Mouse (Mus musculus) layer of hippocampus, adult 9-10 months (tissue): ENCODE measurements around the gene Ankra2.

Experiments used
- DNase-seq: peaks from one replicate; pipeline ENCODE4 v3.0.0; 2022; ENCODE audit warnings: low spot score

Ankra2 gene

GRCm38 (mm10) chr13:98296072-98296471, 33.2 kb downstream of the Ankra2 start:
- DNase-seq = no peak

GRCm38 (mm10) chr13:98297883-98298482, 35.1 kb downstream of the Ankra2 start:
- DNase-seq = no peak

DNA sequence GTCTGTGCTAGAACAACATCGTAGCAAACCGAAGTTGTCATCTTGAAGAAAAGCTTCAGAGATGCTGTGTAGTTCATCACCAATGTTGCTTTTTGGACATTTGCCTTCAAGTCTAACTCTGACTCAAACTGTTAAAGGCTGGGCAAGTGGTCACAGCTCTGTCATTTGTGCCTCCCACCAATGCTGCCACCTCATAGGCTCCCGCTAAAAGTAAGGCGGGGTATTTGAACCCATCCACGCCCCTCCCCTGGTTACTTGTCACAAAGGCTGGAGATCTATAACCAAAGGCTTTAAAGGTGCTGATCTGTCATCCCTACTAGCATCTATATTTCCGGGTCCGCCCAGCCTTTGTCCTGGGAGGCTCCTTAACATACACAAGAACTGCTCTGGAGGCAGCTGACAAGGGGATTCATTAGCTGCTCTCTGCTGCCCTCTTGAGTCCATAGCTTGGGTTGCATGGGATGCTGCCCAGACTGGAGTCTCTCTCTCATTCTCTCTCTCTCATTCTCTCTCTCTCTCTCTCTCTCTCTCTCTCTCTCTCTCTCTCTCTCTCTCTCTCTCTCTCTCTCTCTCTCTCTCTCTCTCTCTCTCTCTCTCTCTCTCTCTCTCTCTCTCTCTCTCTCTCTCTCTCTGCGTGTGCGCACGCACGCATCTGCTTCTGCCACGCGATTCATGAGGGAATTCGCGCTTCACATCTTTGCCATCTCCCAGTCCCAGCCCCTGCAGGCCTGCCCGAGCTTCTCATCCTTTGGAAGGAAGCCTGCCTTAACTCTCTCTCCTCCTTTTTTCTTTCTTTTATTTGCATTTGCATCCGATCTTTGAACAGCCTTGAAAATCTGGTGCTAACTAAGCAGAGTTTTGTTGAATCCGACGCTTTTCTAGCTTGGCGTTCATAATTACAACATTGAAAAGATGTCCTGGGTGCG, 36.2 kb downstream of the Ankra2 start:
- peak; percentile 78 for DNase-seq

DNA sequence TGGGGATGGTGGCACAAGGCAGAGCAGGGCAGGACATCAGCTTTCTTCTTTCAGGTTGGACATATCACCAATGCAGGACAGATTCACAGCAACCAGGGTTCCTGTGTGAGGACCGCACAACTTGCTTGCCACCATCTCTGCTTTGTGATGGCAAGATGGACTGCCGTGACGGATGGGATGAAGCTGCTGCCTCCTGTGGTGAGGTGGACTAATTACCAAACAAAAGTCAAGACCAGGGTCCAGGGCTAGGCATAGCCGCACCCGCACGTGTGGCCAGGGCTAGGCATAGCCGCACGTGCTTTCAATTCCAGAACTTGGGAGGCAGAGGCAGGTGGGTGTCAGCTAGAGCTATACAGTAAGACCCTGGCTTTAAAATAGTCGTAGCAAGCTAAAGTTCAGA, 42.4 kb downstream of the Ankra2 start:
- no peak for DNase-seq

- DNase-seq = no peak
Measured at GRCm38 (mm10) chr13:98306393-98306792, 43.5 kb downstream of the Ankra2 start.

DNA sequence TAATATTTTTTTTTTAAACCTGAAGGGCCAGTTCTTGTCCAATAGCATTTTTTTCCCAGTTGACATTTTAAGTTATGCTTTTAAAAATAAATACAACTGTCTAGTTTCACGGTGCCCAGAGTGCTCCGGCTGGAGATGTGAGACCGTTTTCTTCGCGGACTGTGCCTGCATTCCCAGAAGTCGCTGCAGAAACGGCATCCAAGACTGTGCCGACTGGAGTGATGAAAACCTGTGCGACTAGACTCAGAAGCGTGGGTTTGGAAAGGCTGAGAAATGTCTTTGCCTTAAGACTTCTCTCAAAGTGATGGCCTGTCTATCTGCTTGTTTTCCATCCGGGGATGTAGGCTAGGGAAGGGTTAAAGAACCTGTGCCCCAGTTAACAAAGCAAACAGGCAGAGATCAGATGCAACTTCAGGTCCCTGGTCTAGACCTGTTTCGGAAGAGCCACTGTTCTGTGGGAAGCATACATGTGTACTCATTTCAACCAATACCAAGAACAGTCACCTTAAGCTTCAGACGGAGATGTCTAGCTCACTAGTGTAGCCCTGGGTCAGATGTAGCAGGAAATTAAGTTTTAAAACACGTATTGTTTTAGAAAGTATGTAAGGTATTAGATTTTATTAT, 44.1 kb downstream of the Ankra2 start:
- DNase-seq = no peak

DNA sequence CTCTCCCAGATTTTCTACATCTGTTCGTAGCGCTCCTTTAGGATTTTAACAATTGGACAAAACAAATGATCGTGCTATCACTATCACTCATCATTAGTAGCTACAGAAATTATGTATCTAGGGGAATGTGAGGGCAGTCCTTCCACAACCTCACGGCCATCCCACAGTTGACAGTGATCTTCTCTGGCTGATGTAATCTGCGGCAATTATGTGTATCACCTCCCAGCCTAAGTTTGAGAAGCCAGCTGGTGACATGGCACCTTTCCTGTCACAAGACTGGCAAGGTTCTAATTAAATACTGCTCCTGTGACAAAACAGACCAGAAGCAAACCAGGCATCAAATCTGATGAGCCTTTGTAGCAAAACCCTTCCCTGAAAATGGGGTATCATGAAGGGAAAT, 45.1 kb downstream of the Ankra2 start:
- no peak for DNase-seq

DNA sequence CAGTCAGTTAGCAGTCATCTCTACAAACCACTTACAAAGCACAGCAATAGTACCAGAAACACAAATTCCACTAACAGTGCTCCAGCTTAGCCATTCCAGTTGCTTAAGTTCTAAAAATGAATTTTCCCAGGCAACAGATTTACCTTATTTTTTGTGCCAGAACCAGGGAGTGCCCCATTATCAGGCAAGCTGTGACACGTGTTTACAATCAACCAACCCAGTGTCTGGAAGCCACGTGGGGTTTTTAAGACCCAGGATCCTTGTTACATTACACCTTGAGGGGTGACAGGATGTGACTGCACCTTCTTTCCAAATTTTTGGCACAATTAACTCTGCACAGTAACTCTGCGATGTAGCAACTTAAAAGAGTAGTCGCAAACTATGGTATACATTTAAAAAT, 45.9 kb downstream of the Ankra2 start:
- no peak for DNase-seq

DNA sequence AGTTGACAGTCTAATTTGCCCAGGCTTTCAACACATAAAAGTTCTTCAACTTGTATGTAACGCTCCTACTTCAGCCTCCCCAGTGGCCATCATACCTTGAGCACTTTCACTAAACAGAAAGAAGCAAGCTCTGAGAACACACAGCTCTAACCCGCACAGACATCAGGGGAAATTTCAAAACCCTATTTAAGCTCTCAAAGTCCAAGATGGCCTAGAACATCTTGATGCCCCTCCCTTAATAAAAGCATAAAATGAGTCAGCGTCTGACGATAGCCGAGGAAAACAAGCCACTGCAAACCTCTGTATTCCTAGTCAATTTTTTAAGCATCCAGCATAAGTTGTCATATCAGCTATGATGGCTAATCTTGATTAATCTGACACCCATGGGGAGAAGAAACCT, 48.7 kb downstream of the Ankra2 start:
- DNase-seq = no peak

DNA sequence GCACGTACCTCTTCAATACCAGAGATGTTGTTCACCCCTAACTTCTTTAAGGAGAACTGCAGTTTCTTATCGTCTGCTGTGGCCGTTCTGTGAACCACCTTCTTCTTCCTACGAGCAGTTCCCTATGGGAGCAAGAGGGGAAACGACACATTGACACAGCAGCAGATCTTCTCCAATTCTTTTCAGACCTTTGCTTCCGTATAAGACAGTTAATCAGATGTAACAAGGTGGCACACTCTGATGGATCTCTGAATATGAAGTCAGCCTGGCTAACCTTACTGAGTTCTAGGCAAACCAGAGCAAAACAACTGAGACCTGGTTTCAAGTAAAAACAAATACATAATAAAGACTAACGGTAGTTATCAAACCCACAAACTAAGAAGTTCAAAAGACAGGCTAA, 50.8 kb downstream of the Ankra2 start:
- no peak for DNase-seq

- no peak for DNase-seq
Measured at GRCm38 (mm10) chr13:98315124-98315523, 52.2 kb downstream of the Ankra2 start.

DNA sequence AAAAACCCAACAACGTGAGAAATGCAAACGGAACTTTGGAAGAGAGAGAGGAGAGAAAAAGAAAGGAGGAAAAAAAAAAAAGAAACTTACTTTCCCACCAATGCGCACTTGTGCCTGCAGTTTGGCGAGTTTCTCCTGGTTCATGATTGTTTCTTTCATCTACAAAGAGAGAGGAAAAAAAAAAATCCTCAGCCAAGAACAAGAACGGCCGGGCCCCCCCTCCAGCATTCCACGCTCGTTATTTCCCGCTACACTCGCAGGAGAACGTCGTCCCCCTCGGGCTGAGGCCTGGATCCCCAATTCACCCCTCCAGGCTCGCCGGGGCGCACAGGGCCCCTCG, 53.2 kb downstream of the Ankra2 start:
- DNase-seq = no peak

GRCm38 (mm10) chr13:98316480-98317245, 53.8 kb downstream of the Ankra2 start, which contains the start of gene Btf3:
Gene Btf3 (minus strand): TSS chr13:98317006.
- peak; percentile 73 for DNase-seq

DNA sequence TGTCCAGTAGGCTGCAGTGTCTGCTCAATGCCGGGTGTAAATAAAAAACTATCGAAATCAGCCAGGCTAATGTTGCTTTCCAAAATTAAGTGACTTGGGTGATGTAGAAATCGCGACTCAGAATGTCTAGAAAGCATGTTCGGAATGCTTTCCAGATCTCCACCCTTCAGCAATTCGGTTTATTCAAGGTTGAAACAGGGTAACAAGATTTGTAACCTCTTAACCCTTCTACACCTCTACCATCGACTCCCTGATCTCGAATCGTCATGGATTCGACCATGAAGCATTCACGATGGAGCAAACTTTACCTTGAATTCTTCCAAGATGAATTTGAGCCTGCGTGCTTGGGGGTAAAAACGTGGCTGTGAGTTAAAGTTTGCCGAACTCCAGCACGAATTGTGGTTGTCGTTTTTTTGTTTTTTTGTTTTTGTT, 54.4 kb downstream of the Ankra2 start:
- DNase-seq = no peak

- DNase-seq = no peak
Measured at GRCm38 (mm10) chr13:98317911-98318310, 55.0 kb downstream of the Ankra2 start.
